Mouse (Mus musculus) testis, adult 2 months (tissue): ENCODE data around the gene Dync1li1.

ENCODE experiments used
- CTCF ChIP-seq: fragments of 200-500 bp; IDR thresholded peaks from 2 replicates; pipeline ENCODE4 v1.5.1; 2012; ENCODE audit warnings: low read depth, mild to moderate bottlenecking, inconsistent platforms, low read length, moderate library complexity; ENCODE audit not compliant: control insufficient read depth, insufficient read depth, insufficient replicate concordance
- POLR2A ChIP-seq: fragments of 200-500 bp; IDR thresholded peaks from 2 replicates; pipeline ENCODE4 v1.6.1; 2012; ENCODE audit warnings: low read depth, mild to moderate bottlenecking, inconsistent platforms, low read length, moderate library complexity; ENCODE audit not compliant: control insufficient read depth

GRCm38 (mm10) chr9:114716677-114717331 is 28.2 kb downstream of the Dync1li1 start:
- TF ChIP-seq CTCF, result no peak
- TF ChIP-seq POLR2A, result no peak
